Mouse (Mus musculus) hindbrain, embryonic 14.5 days (tissue): ENCODE results near the gene Otor. TPM values are rescaled to one million over a fixed set of nuclear protein-coding genes. Genes with fewer than 3 reads are reported as not detected.

Experiments used
- ATAC-seq: fragments of 200-750 bp; cut with Nextera tagmentation; 2 replicates; pipeline ENCODE4 v1.8.0; 2017; ENCODE audit warnings: moderate number of reproducible peaks, mild to moderate bottlenecking, moderate TSS enrichment, moderate library complexity; ENCODE audit not compliant: low FRiP score
- DNase-seq: peaks from one replicate; pipeline ENCODE4 v3.0.0-alpha.2; 2015; ENCODE audit warnings: low spot score
- H3K27ac ChIP-seq: fragments of 300-500 bp; sonication (generic); 2 replicates; pipeline ENCODE4 v1.5.1; 2014; ENCODE audit warnings: mild to moderate bottlenecking, moderate library complexity
- H3K27me3 ChIP-seq: fragments of 300-500 bp; sonication (generic); 2 replicates; pipeline ENCODE4 v1.6.1; 2014; ENCODE audit warnings: mild to moderate bottlenecking, low read length, mixed read lengths; ENCODE audit not compliant: control insufficient read depth, insufficient read depth
- H3K36me3 ChIP-seq: fragments of 300-500 bp; sonication (generic); replicated peaks from 2 replicates; pipeline ENCODE4 v1.6.1; 2014; ENCODE audit not compliant: control insufficient read depth, insufficient read depth
- H3K4me1 ChIP-seq: fragments of 300-500 bp; sonication (generic); replicated peaks from 2 replicates; pipeline ENCODE4 v1.6.1; 2014; ENCODE audit warnings: antibody characterized with exemption, low read length, mixed read lengths; ENCODE audit not compliant: control insufficient read depth, insufficient read depth
- H3K4me2 ChIP-seq: fragments of 300-500 bp; sonication (generic); replicated peaks from 2 replicates; pipeline ENCODE4 v1.6.1; 2014; ENCODE audit warnings: mild to moderate bottlenecking, moderate library complexity
- H3K4me3 ChIP-seq: fragments of 300-500 bp; sonication (generic); replicated peaks from 2 replicates; pipeline ENCODE4 v1.5.1; 2014; ENCODE audit warnings: mild to moderate bottlenecking, low read length
- H3K9ac ChIP-seq: fragments of 300-500 bp; sonication (generic); 2 replicates; pipeline ENCODE4 v1.6.1; 2014
- H3K9me3 ChIP-seq: fragments of 300-500 bp; sonication (generic); 2 replicates; pipeline ENCODE4 v1.6.1; 2016; ENCODE audit warnings: low read length; ENCODE audit not compliant: control insufficient read depth
- WGBS: fragments of 180-500 bp; shearing (Covaris S2); extraction: QIAGEN DNeasy Blood & Tissue Kit; methylation state at CpG from one replicate; pipeline ENCODE4 v1.1.7; 2014; 5-methylcytosine and 5-hydroxymethylcytosine counted together
- polyA plus RNA-seq: library from polyadenylated mRNA; unstranded; fragments of >200 nt; fragmentation: Nextera tagmentation; extraction: Ambion mirVana; gene quantifications from 2 replicates; pipeline ENCODE4 v1.2.1, GENCODE M21; 2014

The Otor gene
- polyA plus RNA-seq, 1 experiment from 2014 or later = not detected

GRCm38 (mm10) chr2:143062812-143063792 lies 15.2 kb upstream of the Otor start, which contains the start of gene Snrpb2:
Gene Snrpb2 (plus strand): TSS chr2:143063039.
- ATAC-seq = peak; percentile 93

GRCm38 (mm10) chr2:143065914-143066313 lies 12.4 kb upstream of the Otor start:
- peaks cover 49% of the 10 kb centered on the region for H3K36me3 ChIP-seq
- no peak for DNase-seq
- no peaks in the 10 kb centered on the region for H3K27me3 ChIP-seq
- H3K27ac ChIP-seq = no peak overlapping the region
- no peak for ATAC-seq
- peaks cover 6% of the 10 kb centered on the region for H3K4me1 ChIP-seq
- 97% methylated on average over 3 of the region's 3 CpGs for WGBS
- no peak overlapping the region for H3K4me2 ChIP-seq
- no peak overlapping the region for H3K4me3 ChIP-seq
- no peak overlapping the region for H3K9ac ChIP-seq
- no peaks in the 10 kb centered on the region for H3K9me3 ChIP-seq

More at GRCm38 (mm10) chr2:143062812-143063792, 15.2 kb upstream of the Otor start, which contains the start of gene Snrpb2:
- Histone ChIP-seq H3K27me3 (no peaks in the 10 kb centered on the region; the same call in 1 of the 2 replicates), H3K27ac (no peak within 1 kb of the TSS), H3K9ac (peak within 1 kb of the TSS; percentile 88), H3K4me2 (peak within 1 kb of the TSS; percentile 65), H3K4me3 (peak within 1 kb of the TSS; percentile 93), H3K9me3 (no peaks in the 10 kb centered on the region), H3K4me1 (peaks cover 6% of the 10 kb centered on the region), H3K36me3 (peaks cover 25% of the 10 kb centered on the region)
- peak; percentile 93 for DNase-seq
- WGBS = 1% methylated on average over 55 of the region's 55 CpGs

GRCm38 (mm10) chr2:143081693-143082092 lies 3.4 kb downstream of the Otor start:
- WGBS = 93% methylated on average over 3 of the region's 3 CpGs
- no peak overlapping the region for H3K27ac ChIP-seq
- no peaks in the 10 kb centered on the region for H3K27me3 ChIP-seq
- ATAC-seq = no peak
- no peaks in the 10 kb centered on the region for H3K36me3 ChIP-seq
- no peaks in the 10 kb centered on the region for H3K9me3 ChIP-seq
- H3K9ac ChIP-seq = no peak overlapping the region
- no peak overlapping the region for H3K4me3 ChIP-seq
- no peaks in the 10 kb centered on the region for H3K4me1 ChIP-seq
- DNase-seq = no peak
- H3K4me2 ChIP-seq = no peak overlapping the region

- ATAC-seq = no peak
- H3K4me1 ChIP-seq = no peaks in the 10 kb centered on the region
- DNase-seq = no peak
- no peaks in the 10 kb centered on the region for H3K27me3 ChIP-seq
- no peak overlapping the region for H3K4me2 ChIP-seq
- no peaks in the 10 kb centered on the region for H3K36me3 ChIP-seq
- H3K9ac ChIP-seq = no peak overlapping the region
- WGBS = 62% methylated on average over 2 of the region's 2 CpGs
- H3K4me3 ChIP-seq = no peak overlapping the region
- H3K27ac ChIP-seq = no peak overlapping the region
- no peaks in the 10 kb centered on the region for H3K9me3 ChIP-seq
Observed at GRCm38 (mm10) chr2:143084852-143085397, 6.7 kb downstream of the Otor start.

GRCm38 (mm10) chr2:143089866-143090265 lies 11.6 kb downstream of the Otor start:
- H3K9ac ChIP-seq = no peak overlapping the region
- DNase-seq (no peak), ATAC-seq (no peak)
- H3K4me3 ChIP-seq = no peak overlapping the region
- H3K27me3 ChIP-seq = no peaks in the 10 kb centered on the region
- no peaks in the 10 kb centered on the region for H3K9me3 ChIP-seq
- WGBS = 90% methylated on average over 8 of the region's 8 CpGs
- H3K4me1 ChIP-seq = no peaks in the 10 kb centered on the region
- H3K36me3 ChIP-seq = no peaks in the 10 kb centered on the region
- no peak overlapping the region for H3K4me2 ChIP-seq
- H3K27ac ChIP-seq = no peak overlapping the region

- no peak overlapping the region for H3K4me3 ChIP-seq
- no peak overlapping the region for H3K9ac ChIP-seq
- DNase-seq = peak; percentile 90
- ATAC-seq = peak; percentile 90
- no peaks in the 10 kb centered on the region for H3K9me3 ChIP-seq
- 40% methylated on average over 6 of the region's 6 CpGs for WGBS
- no peaks in the 10 kb centered on the region for H3K36me3 ChIP-seq
- no peak overlapping the region for H3K27ac ChIP-seq
- no peaks in the 10 kb centered on the region for H3K4me1 ChIP-seq
- no peak overlapping the region for H3K4me2 ChIP-seq
- no peaks in the 10 kb centered on the region for H3K27me3 ChIP-seq
Observed at GRCm38 (mm10) chr2:143093726-143094125, 15.5 kb downstream of the Otor start.

- Histone ChIP-seq H3K9me3 (no peaks in the 10 kb centered on the region), H3K4me3 (no peak overlapping the region), H3K4me2 (no peak overlapping the region), H3K27me3 (no peaks in the 10 kb centered on the region), H3K9ac (no peak overlapping the region), H3K36me3 (no peaks in the 10 kb centered on the region), H3K4me1 (no peaks in the 10 kb centered on the region), H3K27ac (no peak overlapping the region)
- ATAC-seq (no peak), DNase-seq (no peak)
- WGBS = 63% methylated on average over 6 of the region's 6 CpGs
Observed at GRCm38 (mm10) chr2:143094761-143095160, 16.5 kb downstream of the Otor start.

GRCm38 (mm10) chr2:143097170-143097569 lies 18.9 kb downstream of the Otor start:
- Histone ChIP-seq H3K9me3 (no peaks in the 10 kb centered on the region), H3K27ac (no peak overlapping the region), H3K4me3 (no peak overlapping the region), H3K27me3 (no peaks in the 10 kb centered on the region), H3K4me2 (no peak overlapping the region), H3K9ac (no peak overlapping the region), H3K36me3 (no peaks in the 10 kb centered on the region), H3K4me1 (no peaks in the 10 kb centered on the region)
- DNase-seq = no peak
- no peak for ATAC-seq
- WGBS = 87% methylated on average over 1 of the region's 1 CpGs

- 65% methylated on average over 1 of the region's 1 CpGs for WGBS
- Histone ChIP-seq H3K4me2 (no peak overlapping the region), H3K9ac (no peak overlapping the region), H3K36me3 (no peaks in the 10 kb centered on the region), H3K4me1 (no peaks in the 10 kb centered on the region), H3K27ac (no peak overlapping the region), H3K9me3 (no peaks in the 10 kb centered on the region), H3K4me3 (no peak overlapping the region), H3K27me3 (no peaks in the 10 kb centered on the region)
- ATAC-seq (peak; percentile 46; the same call in 1 of the 2 replicates), DNase-seq (peak; percentile 88)
Observed at GRCm38 (mm10) chr2:143113859-143114258, 35.6 kb downstream of the Otor start.
